Mouse (Mus musculus) c-Kit-positive CD71-positive TER-119-negative erythroid progenitor cells, embryonic 14.5 days (primary cell): ENCODE measurements at regions not wholly inside any gene's neighbourhood (a gene's known extent, or its start where the extent isn't known, plus 50 kb on each side); places are given as distances from the start of the nearest gene placed in this dataset.

Experiments used
- DNase-seq: peaks from one replicate; pipeline ENCODE4 v3.0.0-alpha.2; 2013; ENCODE audit warnings: low read depth

DNA sequence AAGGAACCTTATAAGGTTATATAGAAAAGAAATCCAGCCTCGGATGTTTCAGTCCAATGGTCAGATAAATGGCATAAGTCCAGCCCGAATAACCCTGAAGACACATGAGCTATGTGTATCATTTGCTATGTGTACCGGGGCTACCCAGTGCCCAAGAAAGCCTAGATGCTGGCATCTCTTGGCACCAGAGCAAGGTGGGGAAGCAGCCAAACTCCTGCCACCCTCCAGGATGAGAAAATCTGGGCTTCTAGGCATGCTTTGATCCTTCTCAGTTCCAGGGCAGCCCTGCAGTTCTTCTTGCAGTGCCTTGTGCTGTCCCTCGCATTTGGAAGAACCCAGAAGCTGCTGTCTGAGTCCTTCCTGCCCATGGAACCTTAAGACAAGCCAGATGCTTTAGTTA is 149.8 kb upstream of the Ncam1 start:
- DNase-seq: no peak

- no peak for DNase-seq
These were observed 148.1 kb upstream of the Ncam1 start for GRCm38 (mm10) chr9:49946857-49947256.

GRCm38 (mm10) chr9:49935555-49936376 is 137.0 kb upstream of the Ncam1 start:
- no peak for DNase-seq

DNA sequence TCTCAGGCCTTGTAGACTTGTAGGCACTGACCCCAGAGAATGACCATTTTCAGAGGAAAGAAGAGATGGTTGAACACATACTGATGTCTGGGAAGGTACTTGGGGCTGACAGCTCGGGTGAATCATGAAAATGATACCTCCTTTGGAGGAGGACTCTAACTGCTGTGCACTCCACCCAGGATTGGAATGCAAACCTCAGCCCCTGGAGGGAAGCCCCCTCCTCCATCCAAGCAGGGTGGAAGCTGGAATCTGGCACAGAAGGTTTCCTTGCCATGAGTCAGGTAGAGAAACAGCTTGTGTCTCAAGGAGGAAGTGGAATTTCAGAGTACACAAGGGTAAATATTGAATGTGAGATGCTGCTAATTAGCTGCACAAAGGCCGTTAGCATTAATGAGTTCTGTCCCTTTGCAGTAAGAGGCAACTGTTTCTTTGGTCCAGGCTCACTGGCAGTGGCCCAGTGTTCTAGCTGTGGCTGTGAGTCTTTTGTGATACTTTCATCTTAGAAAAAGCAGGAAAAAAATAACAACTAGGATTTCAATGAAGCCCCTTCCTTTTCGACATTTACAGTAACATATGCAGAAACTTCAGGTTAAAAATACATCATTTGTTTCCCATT is 129.4 kb upstream of the Ncam1 start:
- no peak for DNase-seq

- no peak for DNase-seq
These were observed 128.6 kb upstream of the Ncam1 start for GRCm38 (mm10) chr9:49927281-49927680.

- DNase-seq: no peak
These were observed 127.1 kb upstream of the Ncam1 start for GRCm38 (mm10) chr9:49925796-49926195.

- DNase-seq: no peak
These were observed 125.3 kb upstream of the Ncam1 start for GRCm38 (mm10) chr9:49923981-49924501.

DNA sequence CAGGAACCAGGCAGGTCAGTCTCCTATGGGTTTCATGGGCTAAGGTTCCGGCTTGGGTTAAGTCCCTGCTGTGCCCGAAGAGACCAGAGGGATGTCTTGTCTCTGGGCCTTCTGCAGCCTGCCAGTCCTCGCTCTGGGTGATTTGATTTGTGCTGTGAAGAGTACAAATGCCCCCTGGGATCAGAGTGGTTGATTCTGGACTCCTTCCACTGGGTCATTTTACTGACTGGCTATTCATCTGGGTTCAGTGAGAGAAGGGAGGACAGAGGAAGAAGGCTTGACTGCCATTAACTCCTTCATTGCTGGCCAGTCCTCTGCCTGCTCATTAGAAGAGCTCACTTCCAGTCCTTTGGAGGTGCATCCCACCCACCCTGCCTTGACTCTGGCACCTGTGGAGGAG is 124.0 kb upstream of the Ncam1 start:
- no peak for DNase-seq

GRCm38 (mm10) chr9:49922162-49922561 is 123.4 kb upstream of the Ncam1 start:
- no peak for DNase-seq

DNA sequence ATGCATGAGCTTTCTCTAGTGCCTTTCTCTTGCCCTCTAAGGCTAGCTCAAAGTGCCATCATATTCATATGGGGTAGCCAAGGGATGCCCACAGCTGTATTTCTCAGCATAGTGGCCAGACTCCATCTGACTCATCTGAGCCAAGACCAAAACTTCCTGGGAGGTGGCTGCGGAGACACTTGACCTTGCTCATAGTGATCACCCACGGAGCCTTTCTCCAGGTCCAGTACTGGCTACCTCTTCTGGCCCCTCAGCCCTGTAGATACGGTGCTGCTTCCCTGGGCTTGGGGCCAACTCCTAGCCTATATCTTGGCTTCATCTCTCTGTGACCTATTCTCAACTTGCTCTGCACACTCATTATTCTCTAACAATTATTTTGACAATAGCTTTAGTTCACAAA is 122.6 kb upstream of the Ncam1 start:
- no peak for DNase-seq

DNA sequence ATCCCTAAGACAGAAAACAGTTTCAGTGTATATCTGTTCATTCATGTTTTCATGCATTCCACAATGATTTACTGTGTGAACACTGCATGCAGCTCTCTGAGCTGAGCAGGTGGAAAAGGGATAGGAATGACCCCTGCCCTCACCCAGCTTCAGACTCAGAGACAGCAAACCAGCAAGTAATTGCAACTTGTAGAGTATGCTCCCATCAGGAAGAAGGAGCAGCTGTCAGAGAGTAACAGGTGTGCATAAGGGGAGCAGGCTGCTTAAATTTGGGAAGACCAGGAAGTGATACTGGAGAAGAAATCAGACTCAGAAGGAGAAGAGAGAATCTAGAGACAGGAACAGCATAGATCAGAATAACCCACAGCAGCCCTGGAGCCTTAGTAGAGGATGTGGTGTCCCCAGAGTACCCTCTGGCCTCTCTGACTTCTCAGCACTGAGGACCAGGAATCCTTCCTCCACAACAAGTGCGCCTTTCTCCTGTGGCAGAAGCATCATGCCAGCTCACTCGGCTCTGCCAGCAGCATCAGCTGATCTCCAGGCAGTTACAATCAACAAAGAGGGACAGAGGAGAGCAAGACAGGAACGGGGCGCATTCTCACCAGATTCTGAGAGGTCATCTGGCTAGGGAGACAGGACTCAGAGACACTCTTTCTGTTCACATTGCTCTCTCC is 116.5 kb upstream of the Ncam1 start:
- DNase-seq: no peak

- no peak for DNase-seq
These were observed 115.0 kb upstream of the Ncam1 start for GRCm38 (mm10) chr9:49913677-49914076.

DNA sequence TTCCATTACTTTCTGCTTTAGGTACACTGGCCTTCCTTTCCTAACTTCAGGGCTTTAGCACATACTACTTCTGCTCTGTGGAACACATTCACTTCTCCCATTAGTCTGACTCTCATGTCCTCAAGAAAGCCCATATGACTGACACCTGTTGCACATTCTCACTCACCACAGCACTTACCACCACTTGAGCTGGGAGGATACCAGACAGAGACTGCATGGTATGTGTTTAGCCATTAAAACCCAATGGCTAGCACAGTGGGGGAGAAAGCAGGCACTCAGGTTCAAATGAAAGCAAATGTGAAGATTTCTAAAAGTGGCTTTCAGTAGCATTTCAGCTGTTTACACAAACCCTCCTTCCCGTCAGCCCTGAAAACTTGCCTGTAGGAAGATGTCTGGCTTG is 113.6 kb upstream of the Ncam1 start:
- no peak for DNase-seq

GRCm38 (mm10) chr9:49906306-49906705 is 107.6 kb upstream of the Ncam1 start:
- no peak for DNase-seq

DNA sequence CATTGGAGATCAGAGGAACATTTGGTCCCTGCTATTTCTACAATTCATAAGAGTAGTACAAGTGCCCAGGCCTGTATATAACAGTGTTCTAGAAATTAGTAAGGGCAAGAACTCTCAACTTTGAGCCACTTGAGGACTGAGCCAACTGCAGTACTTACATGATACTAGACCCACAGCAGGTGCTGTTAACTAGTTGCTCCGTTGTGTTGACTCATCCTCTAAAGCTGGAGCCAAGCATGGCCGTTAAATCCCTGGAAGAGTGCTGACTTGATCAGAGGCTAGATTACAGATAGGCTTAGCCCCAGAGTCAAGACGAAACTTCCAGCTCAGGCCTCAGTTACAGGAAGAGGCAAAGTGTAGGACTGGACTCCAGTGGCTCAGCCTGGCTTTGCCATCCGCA is 107.0 kb upstream of the Ncam1 start:
- no peak for DNase-seq

DNA sequence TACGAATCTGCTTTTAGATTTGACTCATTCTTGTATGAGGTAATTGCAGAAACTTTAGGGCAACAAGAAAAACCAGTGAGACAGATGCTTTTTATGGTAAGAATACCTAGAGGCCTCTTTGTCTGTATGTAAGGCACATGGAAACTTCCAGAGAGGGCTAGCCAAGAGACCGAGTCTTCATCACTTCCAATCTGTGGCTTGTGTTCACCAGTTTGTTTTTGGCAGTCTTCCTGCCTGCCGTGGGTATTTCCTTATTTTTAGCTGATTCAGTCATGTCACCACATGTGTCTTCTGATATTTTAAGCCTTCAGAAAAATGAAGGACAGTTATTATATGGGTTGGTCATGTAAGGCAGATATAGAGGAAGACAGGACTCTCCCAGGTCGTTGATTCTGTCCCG is 100.2 kb upstream of the Ncam1 start:
- DNase-seq: no peak

DNA sequence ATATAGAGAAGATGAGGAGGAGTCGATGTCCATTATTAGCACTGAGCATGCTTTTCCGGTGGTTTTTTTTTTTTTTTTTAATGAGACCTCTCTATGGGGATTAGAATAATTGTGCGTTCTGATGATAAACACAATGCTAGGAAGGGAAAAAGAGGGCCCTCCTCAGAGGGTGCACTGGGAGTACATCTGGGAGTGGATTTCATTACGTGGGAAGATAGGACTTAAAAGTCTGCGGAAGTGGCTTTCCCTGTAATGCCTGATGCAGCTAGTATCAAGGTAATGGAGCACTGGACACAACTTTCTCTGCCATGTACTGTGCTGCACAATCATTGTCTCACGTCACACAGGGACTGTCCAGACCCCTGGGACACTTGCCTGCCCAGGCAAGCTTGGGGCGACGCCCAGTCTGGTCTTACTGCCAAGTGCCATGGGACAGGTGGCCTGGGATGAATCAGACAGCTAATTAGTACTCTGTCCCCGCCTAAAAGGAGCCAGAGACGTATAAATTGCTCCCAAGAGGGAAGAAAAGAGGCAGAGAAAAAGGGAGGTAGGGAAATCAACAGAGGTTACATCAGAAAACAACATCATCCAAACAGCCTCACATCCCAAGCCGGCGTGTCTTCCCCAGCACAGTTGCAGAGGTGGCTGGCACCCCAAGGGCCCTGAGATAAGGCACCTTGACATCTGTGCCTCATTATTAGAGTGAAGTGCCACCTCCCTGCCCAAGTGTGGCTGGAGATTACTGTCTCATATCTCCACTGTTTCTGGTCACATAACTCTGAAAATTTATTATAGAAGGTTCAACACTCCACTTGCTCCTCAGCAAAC is 86.0 kb upstream of the Ncam1 start:
- no peak for DNase-seq

DNA sequence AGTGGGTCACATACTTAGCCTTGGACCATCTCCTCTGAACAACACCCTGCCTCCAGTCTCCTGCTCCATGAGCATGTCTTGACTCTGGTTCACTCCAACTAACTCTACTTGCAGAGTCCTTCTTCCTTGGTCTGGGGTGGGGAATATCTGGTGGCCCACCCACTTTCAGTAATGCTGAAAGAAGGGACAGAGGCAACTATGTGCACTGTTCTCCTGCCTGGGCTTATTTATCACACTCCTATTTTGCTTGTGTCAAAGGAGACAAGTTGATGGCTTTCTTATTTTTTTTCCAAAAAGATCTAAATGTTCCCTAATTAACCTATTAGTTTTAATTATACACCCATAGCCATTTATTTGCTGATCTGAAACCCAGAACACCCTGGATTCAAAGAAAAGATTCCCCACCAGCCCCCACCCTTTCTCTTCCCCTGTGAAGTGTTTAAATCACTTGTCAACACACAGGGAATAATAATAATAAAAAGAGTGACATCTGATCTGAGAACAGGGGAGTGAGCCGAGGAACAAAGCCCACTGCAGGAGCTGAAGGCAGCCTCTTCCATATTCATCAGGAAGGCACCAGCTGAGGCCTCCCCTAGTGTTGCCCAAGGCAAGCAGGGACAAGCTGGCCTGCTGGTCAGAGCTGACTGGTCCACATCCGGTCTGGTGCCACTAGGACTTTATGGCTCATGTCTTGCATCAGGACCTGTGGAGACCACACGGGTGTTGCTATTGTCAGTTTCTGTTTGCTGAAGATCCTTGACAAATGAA is 80.8 kb upstream of the Ncam1 start:
- DNase-seq: no peak

DNA sequence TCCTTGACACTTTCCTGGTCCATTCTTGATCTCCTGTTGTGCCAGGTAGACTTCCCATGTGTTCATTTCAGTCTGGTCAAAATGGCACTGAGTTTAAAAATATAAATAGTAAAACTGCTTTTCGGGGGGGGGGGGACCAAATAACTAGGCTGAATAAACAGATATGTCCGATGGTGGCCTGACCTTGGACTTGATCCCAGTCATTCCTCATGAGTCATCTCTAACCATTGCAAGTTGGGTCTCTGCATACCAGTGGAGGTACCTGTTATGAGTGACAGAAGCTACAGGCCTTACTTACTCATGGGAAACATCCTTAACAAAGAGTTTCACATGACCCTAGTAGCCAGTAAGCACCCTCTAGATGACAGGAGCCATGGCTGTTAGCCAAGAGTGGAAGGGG is 76.2 kb upstream of the Ncam1 start:
- no peak for DNase-seq

GRCm38 (mm10) chr9:49873550-49873949 is 74.8 kb upstream of the Ncam1 start:
- DNase-seq: no peak

- DNase-seq: no peak
These were observed 52.8 kb upstream of the Ncam1 start for GRCm38 (mm10) chr9:49851522-49851921.
